Mouse (Mus musculus) lung, postnatal 0 days (tissue): ENCODE data around the gene Hcfc2. TPM values are rescaled to one million over a fixed set of nuclear protein-coding genes. Genes with fewer than 3 reads are reported as not detected.

Source experiments
- ATAC-seq: fragments of 200-750 bp; cut with Nextera tagmentation; 2 replicates; pipeline ENCODE4 v1.8.0; 2017; ENCODE audit warnings: moderate library complexity
- DNase-seq: peaks from one replicate; pipeline ENCODE4 v3.0.0-alpha.2; 2016; ENCODE audit warnings: low spot score
- H3K27ac ChIP-seq: fragments of 300-500 bp; sonication (generic); 2 replicates; pipeline ENCODE4 v1.5.1; 2014; ENCODE audit warnings: antibody characterized with exemption, mild to moderate bottlenecking, low read length, mixed read lengths
- H3K27me3 ChIP-seq: fragments of 300-500 bp; sonication (generic); replicated peaks from 2 replicates; pipeline ENCODE4 v1.6.1; 2014; ENCODE audit warnings: low read length, mixed read lengths; ENCODE audit not compliant: insufficient read depth
- H3K36me3 ChIP-seq: fragments of 300-500 bp; sonication (generic); 2 replicates; pipeline ENCODE4 v1.6.1; 2014; ENCODE audit warnings: low read length, mixed read lengths; ENCODE audit not compliant: insufficient read depth
- H3K4me1 ChIP-seq: fragments of 300-500 bp; sonication (generic); 2 replicates; pipeline ENCODE4 v1.6.1; 2014; ENCODE audit warnings: antibody characterized with exemption, low read depth, low read length, mixed read lengths; ENCODE audit not compliant: insufficient read depth
- H3K4me2 ChIP-seq: fragments of 300-500 bp; sonication (generic); replicated peaks from 2 replicates; pipeline ENCODE4 v1.6.1; 2014; ENCODE audit warnings: low read depth, mild to moderate bottlenecking, low read length, moderate library complexity, mixed read lengths
- H3K4me3 ChIP-seq: fragments of 300-500 bp; sonication (generic); 2 replicates; pipeline ENCODE4 v1.5.1; 2014; ENCODE audit warnings: low read depth, low read length
- H3K9ac ChIP-seq: fragments of 300-500 bp; sonication (generic); replicated peaks from 2 replicates; pipeline ENCODE4 v1.6.1; 2014; ENCODE audit warnings: low read depth, mild to moderate bottlenecking
- H3K9me3 ChIP-seq: fragments of 300-500 bp; sonication (generic); 2 replicates; pipeline ENCODE4 v1.6.1; 2016; ENCODE audit warnings: low read length, mixed read lengths
- CTCF ChIP-seq: IDR thresholded peaks from 2 replicates; pipeline ENCODE4 v1.5.1; 2016; ENCODE audit warnings: antibody characterized with exemption, mild to moderate bottlenecking
- EP300 ChIP-seq: IDR thresholded peaks from 2 replicates; pipeline ENCODE4 v1.6.1; 2016; ENCODE audit warnings: antibody characterized with exemption, mild to moderate bottlenecking, control low read depth
- WGBS: fragments of 180-500 bp; shearing (Covaris S2); extraction: QIAGEN DNeasy Blood & Tissue Kit; methylation state at CpG from one replicate; pipeline ENCODE4 v1.1.7; 2014; 5-methylcytosine and 5-hydroxymethylcytosine counted together
- polyA plus RNA-seq: library from polyadenylated mRNA; unstranded; fragments of >200 nt; fragmentation: Nextera tagmentation; extraction: Ambion mirVana; gene quantifications from 2 replicates; pipeline ENCODE4 v1.2.1, GENCODE M21; 2015

The Hcfc2 gene
- polyA plus RNA-seq, 1 experiment from 2014 or later: 20.9 TPM

GRCm38 (mm10) chr10:82755213-82755890 is 59.4 kb downstream of the Hcfc2 start:
- no peak for ATAC-seq
- no peak overlapping the region for H3K9ac ChIP-seq
- H3K27me3 ChIP-seq: no peaks in the 10 kb centered on the region
- H3K9me3 ChIP-seq: no peaks in the 10 kb centered on the region
- no peak overlapping the region for H3K4me2 ChIP-seq
- no peaks in the 10 kb centered on the region for H3K4me1 ChIP-seq
- no peak overlapping the region for H3K4me3 ChIP-seq
- 92% methylated on average over 11 of the region's 11 CpGs for WGBS
- no peak overlapping the region for H3K27ac ChIP-seq
- H3K36me3 ChIP-seq: peaks cover 28% of the 10 kb centered on the region; the same call in 1 of the 2 replicates
- DNase-seq: no peak
- TF ChIP-seq EP300 (no peak), CTCF (no peak)

GRCm38 (mm10) chr10:82756466-82756865 is 60.5 kb downstream of the Hcfc2 start:
- Histone ChIP-seq H3K27me3 (no peaks in the 10 kb centered on the region), H3K9ac (no peak overlapping the region), H3K9me3 (no peaks in the 10 kb centered on the region), H3K4me3 (no peak overlapping the region), H3K4me2 (no peak overlapping the region), H3K27ac (no peak overlapping the region), H3K4me1 (no peaks in the 10 kb centered on the region), H3K36me3 (peaks cover 17% of the 10 kb centered on the region; the same call in 1 of the 2 replicates)
- no peak for ATAC-seq
- no peak for DNase-seq
- TF ChIP-seq CTCF (no peak), EP300 (no peak)
- WGBS: 95% methylated on average over 9 of the region's 9 CpGs

- Histone ChIP-seq H3K4me2 (no peak overlapping the region), H3K27me3 (no peaks in the 10 kb centered on the region), H3K4me3 (no peak overlapping the region), H3K4me1 (peaks cover 3% of the 10 kb centered on the region; the same call in 1 of the 2 replicates), H3K36me3 (peaks cover 9% of the 10 kb centered on the region; the same call in 1 of the 2 replicates), H3K9ac (no peak overlapping the region), H3K9me3 (no peaks in the 10 kb centered on the region), H3K27ac (no peak overlapping the region)
- WGBS: 83% methylated on average over 9 of the region's 9 CpGs
- DNase-seq (no peak), ATAC-seq (no peak)
- no peak for TF ChIP-seq EP300
- TF ChIP-seq CTCF: no peak
Measured at GRCm38 (mm10) chr10:82757341-82757740, 61.4 kb downstream of the Hcfc2 start.

GRCm38 (mm10) chr10:82758368-82758767 is 62.4 kb downstream of the Hcfc2 start:
- no peaks in the 10 kb centered on the region for H3K27me3 ChIP-seq

GRCm38 (mm10) chr10:82758878-82759277 is 62.9 kb downstream of the Hcfc2 start:
- Histone ChIP-seq H3K27ac (no peak overlapping the region), H3K9me3 (no peaks in the 10 kb centered on the region), H3K4me2 (no peak overlapping the region), H3K4me3 (no peak overlapping the region), H3K4me1 (peaks cover 9% of the 10 kb centered on the region; the same call in 1 of the 2 replicates), H3K27me3 (no peaks in the 10 kb centered on the region), H3K36me3 (peaks cover 9% of the 10 kb centered on the region; the same call in 1 of the 2 replicates), H3K9ac (no peak overlapping the region)
- TF ChIP-seq CTCF (no peak), EP300 (no peak)
- ATAC-seq: no peak
- DNase-seq: peak; percentile 45
- whole genome bisulfite sequencing: 93% methylated on average over 3 of the region's 3 CpGs

More at GRCm38 (mm10) chr10:82758368-82758767, 62.4 kb downstream of the Hcfc2 start:
- TF ChIP-seq CTCF (no peak), EP300 (no peak)
- Histone ChIP-seq H3K9me3 (no peaks in the 10 kb centered on the region), H3K4me3 (no peak overlapping the region), H3K9ac (no peak overlapping the region), H3K36me3 (peaks cover 9% of the 10 kb centered on the region; the same call in 1 of the 2 replicates), H3K4me1 (peaks cover 9% of the 10 kb centered on the region; the same call in 1 of the 2 replicates), H3K27ac (no peak overlapping the region), H3K4me2 (no peak overlapping the region)
- DNase-seq: no peak
- no peak for ATAC-seq
- 84% methylated on average over 6 of the region's 6 CpGs for WGBS

GRCm38 (mm10) chr10:82759706-82760105 is 63.7 kb downstream of the Hcfc2 start:
- H3K36me3 ChIP-seq: peaks cover 9% of the 10 kb centered on the region; the same call in 1 of the 2 replicates
- no peak overlapping the region for H3K4me3 ChIP-seq
- H3K4me1 ChIP-seq: peaks cover 14% of the 10 kb centered on the region; the same call in 1 of the 2 replicates
- H3K4me2 ChIP-seq: no peak overlapping the region
- H3K9ac ChIP-seq: no peak overlapping the region
- TF ChIP-seq EP300 (no peak), CTCF (no peak)
- DNase-seq (no peak), ATAC-seq (no peak)
- WGBS: 92% methylated on average over 5 of the region's 5 CpGs
- H3K27me3 ChIP-seq: no peaks in the 10 kb centered on the region
- H3K9me3 ChIP-seq: no peaks in the 10 kb centered on the region
- no peak overlapping the region for H3K27ac ChIP-seq
